In genomic region chr4:83375650-83376049, GRCm38 (mm10) we compare ENCODE assay signal across 18 mouse cellular contexts. TPM values are rescaled to one million over a fixed set of nuclear protein-coding genes. Genes with fewer than 3 reads are reported as not detected.
DNase-seq lines count a peak whose midpoint lies in the region; ATAC-seq and TF ChIP-seq lines count a peak whose summit lies in the region.
"Had no signal": no experiment of that assay in that cellular context is flagged by ENCODE, and none has a peak within 500 bp of the region (broad histone marks: within the 10 kb centered on the region; RNA-seq: fewer than 3 reads in every experiment).

No protein-coding gene starts in this region.

- H3K79me2 ChIP-seq in C2C12 (ENCODE audit: control insufficient read depth, insufficient read depth): no peaks in the 10 kb centered on the region

- H3K27ac ChIP-seq in forebrain, postnatal 0 days (ENCODE audit: low read depth, low read length): no peak overlapping the region
- no peak overlapping the region for H3K27ac ChIP-seq in midbrain, embryonic 16.5 days (ENCODE audit: low read length)
- H3K27ac ChIP-seq: embryonic facial prominence, embryonic 10.5 days; hindbrain, embryonic 15.5 days had no signal

- peak; percentile 17 for DNase-seq in right cerebral cortex, adult 18-20 months
- no peak for DNase-seq in right cerebral cortex, postnatal 4 days
- DNase-seq in kidney, postnatal 4 days: no peak
- no peak for DNase-seq in forebrain, postnatal 0 days
- DNase-seq: adrenal gland, postnatal 25 days; cerebellum, adult 2 months; cerebellum, postnatal 10 days; gastrocnemius, postnatal 14 days; heart, postnatal 36 days; kidney, adult 11 months; kidney, adult 9 months had no signal

- peak; percentile 14 for ATAC-seq in activated CD4-positive, CD25-positive, alpha-beta regulatory T cell, adult 4 months
- ATAC-seq in forebrain, postnatal 0 days: no peak
- ATAC-seq in midbrain, embryonic 16.5 days: no peak
- ATAC-seq: forebrain, embryonic 14.5 days had no signal

- no peak overlapping the region for H3ac ChIP-seq in C2C12 (ENCODE audit: control insufficient read depth, insufficient read length, low read depth)

- no peak for TF ChIP-seq CTCF in C2C12 (IDR thresholded peaks at IDR 0.05; ENCODE audit: control insufficient read depth, insufficient read depth, insufficient read length)
- TF ChIP-seq CTCF in forebrain, postnatal 0 days (IDR thresholded peaks at IDR 0.05; ENCODE audit: low read depth): no peak

- no peaks in the 10 kb centered on the region for H3K27me3 ChIP-seq in C2C12 (ENCODE audit: control insufficient read depth, insufficient read depth, insufficient read length)
- no peaks in the 10 kb centered on the region for H3K27me3 ChIP-seq in forebrain, postnatal 0 days (ENCODE audit: insufficient read depth, low read length)
- H3K27me3 ChIP-seq in midbrain, embryonic 16.5 days (ENCODE audit: control insufficient read depth, insufficient read depth, low read depth, low read length): no peaks in the 10 kb centered on the region
- H3K27me3 ChIP-seq: hindbrain, embryonic 15.5 days had no signal

- no peak overlapping the region for H3K4me3 ChIP-seq in C2C12 (ENCODE audit: insufficient read depth, poor library complexity, severe bottlenecking)
- no peak overlapping the region for H3K4me3 ChIP-seq in forebrain, postnatal 0 days (ENCODE audit: low read depth, low read length)
- no peak overlapping the region for H3K4me3 ChIP-seq in midbrain, embryonic 16.5 days (ENCODE audit: low read depth, low read length)
- H3K4me3 ChIP-seq: embryonic facial prominence, embryonic 10.5 days; heart, embryonic 12.5 days; hindbrain, embryonic 15.5 days had no signal

- H3K79me3 ChIP-seq in C2C12 (ENCODE audit: low read depth): no peaks in the 10 kb centered on the region

- H3K4me1 ChIP-seq in forebrain, postnatal 0 days (ENCODE audit: insufficient read depth): no peaks in the 10 kb centered on the region
- H3K4me1 ChIP-seq in midbrain, embryonic 16.5 days (ENCODE audit: control insufficient read depth, insufficient read depth, low read length): no peaks in the 10 kb centered on the region
- H3K4me1 ChIP-seq: embryonic facial prominence, embryonic 10.5 days; heart, embryonic 12.5 days; hindbrain, embryonic 15.5 days had no signal

- WGBS in forebrain, postnatal 0 days: 85% methylated on average over 6 of the region's 6 CpGs
- 77% methylated on average over 6 of the region's 6 CpGs for WGBS in midbrain, embryonic 16.5 days

- H3K9ac ChIP-seq in forebrain, postnatal 0 days: no peak overlapping the region
- H3K9ac ChIP-seq in midbrain, embryonic 16.5 days (ENCODE audit: low read depth, low read length): no peak overlapping the region
- H3K9ac ChIP-seq: heart, embryonic 12.5 days; hindbrain, embryonic 15.5 days had no signal

- H3K9me3 ChIP-seq in forebrain, postnatal 0 days (ENCODE audit: low read length): no peaks in the 10 kb centered on the region
- no peaks in the 10 kb centered on the region for H3K9me3 ChIP-seq in midbrain, embryonic 16.5 days (replicated peaks; ENCODE audit: control insufficient read depth, low read length, poor library complexity, severe bottlenecking)
- H3K9me3 ChIP-seq: embryonic facial prominence, embryonic 10.5 days; heart, embryonic 12.5 days; hindbrain, embryonic 15.5 days had no signal

- no peaks in the 10 kb centered on the region for H3K36me3 ChIP-seq in C2C12 (ENCODE audit: control insufficient read depth, insufficient read depth)
- no peaks in the 10 kb centered on the region for H3K36me3 ChIP-seq in forebrain, postnatal 0 days (ENCODE audit: insufficient read depth)
- H3K36me3 ChIP-seq in midbrain, embryonic 16.5 days (ENCODE audit: control insufficient read depth, insufficient read depth, low read length): no peaks in the 10 kb centered on the region
- H3K36me3 ChIP-seq: embryonic facial prominence, embryonic 10.5 days; heart, embryonic 12.5 days; hindbrain, embryonic 15.5 days had no signal

- H3K4me2 ChIP-seq in forebrain, postnatal 0 days (ENCODE audit: low read depth): no peak overlapping the region
- no peak overlapping the region for H3K4me2 ChIP-seq in midbrain, embryonic 16.5 days (ENCODE audit: low read length)
- H3K4me2 ChIP-seq: heart, embryonic 12.5 days; hindbrain, embryonic 15.5 days had no signal

TF ChIP-seq in C2C12, 6 proteins besides CTCF, POLR2A, EP300 and RAD21:
- peak; percentile 73 for TF ChIP-seq MAX (IDR thresholded peaks at IDR 0.05)
- peak; percentile 85 for TF ChIP-seq MYOD1 (IDR thresholded peaks at IDR 0.05; ENCODE audit: control insufficient read depth, insufficient read length, low read depth)
- peak; percentile 15 for TF ChIP-seq USF1 (IDR thresholded peaks at IDR 0.05; ENCODE audit: low read depth)
- no peak for TF ChIP-seq CEBPB (IDR thresholded peaks at IDR 0.05; ENCODE audit: low read depth)
- TF ChIP-seq FOSL1 (IDR thresholded peaks at IDR 0.05; ENCODE audit: insufficient read depth, low read length, poor library complexity, severe bottlenecking): peak; percentile 82
- no peak for TF ChIP-seq MYOG (IDR thresholded peaks at IDR 0.05; ENCODE audit: control insufficient read depth, extremely low read depth, insufficient read length)
TF ChIP-seq in C2C12: peak in this region for 4.

RNA-seq across cellular contexts. Expression of gene Snapc3, which starts 41.9 kb away (rescaled TPM):
- polyA plus RNA-seq in C2C12 (2012; fragmentation: generic; extraction: Trizol): 13.4 TPM
- polyA plus RNA-seq in activated CD4-positive, CD25-positive, alpha-beta regulatory T cell, adult 4 months (2017; shearing (Covaris generic)): 10 to 100 TPM; 47.6 to 48.5 TPM
- 56.6 and 60.9 TPM in 2 replicates for total RNA-seq in forebrain, postnatal 0 days (2014; rRNA removed)
- 42.3 and 44.0 TPM in 2 replicates for polyA plus RNA-seq in forebrain, postnatal 0 days (2015; fragmentation: Nextera tagmentation; extraction: Ambion mirVana)
- 64.9 and 75.5 TPM in 2 replicates for polyA plus RNA-seq in midbrain, embryonic 16.5 days (2015; fragmentation: Nextera tagmentation; extraction: Ambion mirVana)

RNA-seq across cellular contexts. Expression of gene Ttc39b, which starts 51.6 kb away (rescaled TPM):
- polyA plus RNA-seq in C2C12 (2012; fragmentation: generic; extraction: Trizol): 23.6 TPM
- polyA plus RNA-seq in activated CD4-positive, CD25-positive, alpha-beta regulatory T cell, adult 4 months (2017; shearing (Covaris generic)): 100 to 1,000 TPM; 121 to 125 TPM
- 9.4 and 20.3 TPM in 2 replicates for total RNA-seq in forebrain, postnatal 0 days (2014; rRNA removed)
- polyA plus RNA-seq in forebrain, postnatal 0 days (2015; fragmentation: Nextera tagmentation; extraction: Ambion mirVana): 4.6 and 5.1 TPM in 2 replicates
- 5.9 and 7.1 TPM in 2 replicates for polyA plus RNA-seq in midbrain, embryonic 16.5 days (2015; fragmentation: Nextera tagmentation; extraction: Ambion mirVana)
